Mouse (Mus musculus): ENCODE data around the gene D3Ertd751e.

Gene D3Ertd751e

DNA sequence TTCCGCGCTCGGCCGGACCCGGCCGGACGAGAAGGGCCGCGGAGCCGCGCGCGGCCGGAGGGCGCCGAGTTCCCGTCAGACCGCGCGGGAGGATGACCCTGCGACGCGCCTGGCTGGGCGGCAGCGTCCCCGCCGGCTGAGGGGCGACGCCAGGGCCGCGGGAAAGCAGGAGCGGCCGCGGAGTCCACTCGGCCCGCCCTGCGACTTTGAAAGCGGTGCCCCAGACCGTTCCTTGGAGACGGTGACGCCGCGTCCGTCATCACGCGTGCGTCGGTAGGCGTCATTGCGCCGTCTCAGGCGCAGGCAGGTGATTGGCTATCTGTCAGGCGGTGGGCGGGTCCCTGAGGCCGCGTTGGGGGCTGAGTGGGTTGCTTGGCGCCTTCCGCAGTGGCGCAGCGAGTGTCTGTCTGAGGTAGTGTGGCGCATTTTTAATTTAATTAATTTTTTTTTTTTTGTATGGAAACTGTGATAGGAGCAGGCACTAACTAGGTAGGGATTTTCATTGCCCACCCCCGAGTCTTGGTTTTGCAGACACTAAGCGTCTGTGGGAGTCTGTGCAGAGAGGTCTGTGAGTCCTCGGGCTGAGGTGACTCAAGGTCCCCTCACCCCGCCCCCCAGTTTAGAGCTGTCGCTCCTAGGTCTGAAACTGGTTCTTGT lies at the start of gene D3Ertd751e, which contains the start of gene Sclt1:
Gene D3Ertd751e (plus strand): TSS at position 334 of the 657 bp plus-strand sequence.
Gene Sclt1 (minus strand): TSS at position 237 of the 657 bp plus-strand sequence.
- peak; percentile 98 for DNase-seq (ENCODE audit: inconsistent ontology term)

- no peak for DNase-seq (ENCODE audit: inconsistent ontology term)
Measured at GRCm38 (mm10) chr3:41695681-41696080, 46.7 kb upstream of the D3Ertd751e start.

GRCm38 (mm10) chr3:41741601-41742277 lies 672 bp upstream of the D3Ertd751e start:
- DNase-seq (ENCODE audit: inconsistent ontology term), result peak; percentile 16

- DNase-seq (ENCODE audit: inconsistent ontology term), result peak; percentile 17
Measured at GRCm38 (mm10) chr3:41743436-41743835, 1.0 kb downstream of the D3Ertd751e start.

GRCm38 (mm10) chr3:41754556-41754955 lies 12.1 kb downstream of the D3Ertd751e start:
- no peak for DNase-seq (ENCODE audit: inconsistent ontology term)

GRCm38 (mm10) chr3:41762091-41762490 lies 19.7 kb downstream of the D3Ertd751e start:
- peak; percentile 4 for DNase-seq (ENCODE audit: inconsistent ontology term)

DNA sequence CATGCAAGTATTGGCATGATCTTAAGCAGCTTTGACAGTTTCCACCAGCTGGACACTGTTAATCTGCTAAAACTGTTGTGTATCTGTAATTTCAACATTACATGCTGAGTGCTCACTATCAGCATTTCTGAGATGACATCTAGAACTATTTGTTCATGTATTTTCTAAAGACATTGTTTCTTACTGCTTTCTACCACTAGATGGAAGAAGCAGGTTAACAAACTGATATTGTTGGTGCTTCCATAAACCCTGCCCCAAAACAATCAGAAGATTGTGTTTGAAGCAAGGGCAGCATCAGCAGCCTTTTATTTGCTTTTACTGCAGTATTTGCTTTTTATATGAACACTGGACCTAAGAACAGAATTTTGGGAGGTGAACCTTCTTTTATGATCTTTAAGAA lies 70.0 kb downstream of the D3Ertd751e start:
- no peak for DNase-seq (ENCODE audit: inconsistent ontology term)

All from Muller cell, postnatal 12 days (primary cell).